In genomic region chr11:88949802-88950639, GRCm38 (mm10) we compare ENCODE assay signal across 23 mouse cellular contexts. TPM values are rescaled to one million over a fixed set of nuclear protein-coding genes. Genes with fewer than 3 reads are reported as not detected.
DNase-seq lines count a peak whose midpoint lies in the region; ATAC-seq and TF ChIP-seq lines count a peak whose summit lies in the region.
"Had no signal": no experiment of that assay in that cellular context is flagged by ENCODE, and none has a peak within 500 bp of the region (broad histone marks: within the 10 kb centered on the region; RNA-seq: fewer than 3 reads in every experiment).

No protein-coding gene starts in this region.

- H3K9me3 ChIP-seq in liver, postnatal 0 days (ENCODE audit: low read length) = no peaks in the 10 kb centered on the region
- H3K9me3 ChIP-seq: embryonic facial prominence, embryonic 12.5 days; forebrain, embryonic 10.5 days had no signal

- H3K4me3 ChIP-seq in liver, postnatal 0 days (ENCODE audit: low read depth, low read length) = no peak overlapping the region
- H3K4me3 ChIP-seq: embryonic facial prominence, embryonic 12.5 days; forebrain, embryonic 10.5 days; heart, adult 2 months had no signal

- H3K9ac ChIP-seq in liver, postnatal 0 days (replicated peaks) = no peak overlapping the region
- H3K9ac ChIP-seq: embryonic facial prominence, embryonic 12.5 days had no signal

- peaks cover 13% of the 10 kb centered on the region for H3K36me3 ChIP-seq in liver, postnatal 0 days (replicated peaks; ENCODE audit: insufficient read depth, low read length)

- H3K4me2 ChIP-seq in liver, postnatal 0 days (ENCODE audit: low read depth, low read length) = peak overlapping the region; percentile 14; the same call in 1 of the 2 replicates
- H3K4me2 ChIP-seq: embryonic facial prominence, embryonic 12.5 days had no signal

- TF ChIP-seq EP300 in liver, postnatal 0 days (IDR thresholded peaks at IDR 0.05; ENCODE audit: low read depth) = no peak

- H3K4me1 ChIP-seq in liver, postnatal 0 days (ENCODE audit: insufficient read depth) = peaks cover 12% of the 10 kb centered on the region; the same call in 1 of the 2 replicates
- H3K4me1 ChIP-seq: embryonic facial prominence, embryonic 12.5 days had no signal

- no peak for ATAC-seq in liver, postnatal 0 days
- ATAC-seq: hindbrain, postnatal 0 days; midbrain, embryonic 16.5 days had no signal

- TF ChIP-seq CTCF in liver, postnatal 0 days (IDR thresholded peaks at IDR 0.05; ENCODE audit: low read depth) = no peak

- intact Hi-C loops in gastrocnemius, postnatal 36 days (cut with DNase I) = loop anchor here (5.0 kb wide), 2 partner anchors 93 to 103 kb away; no protein-coding TSS in a partner anchor

- H3K27ac ChIP-seq in liver, postnatal 0 days (ENCODE audit: low read depth) = peak overlapping the region; percentile 62
- H3K27ac ChIP-seq: embryonic facial prominence, embryonic 12.5 days; forebrain, embryonic 10.5 days; heart, adult 2 months; hindbrain, postnatal 0 days had no signal

- no peaks in the 10 kb centered on the region for H3K27me3 ChIP-seq in liver, postnatal 0 days (ENCODE audit: insufficient read depth, low read length)
- H3K27me3 ChIP-seq: embryonic facial prominence, embryonic 12.5 days had no signal

- peak; percentile 30 for DNase-seq in adrenal gland, adult 2 months
- no peak for DNase-seq in adrenal gland, postnatal 14 days
- peak; percentile 69 for DNase-seq in A20 (ENCODE audit: low read depth, low spot score)
- peak; percentile 47 for DNase-seq in ZHBTc4 (ENCODE audit: low read depth, low spot score)
- no peak for DNase-seq in liver, postnatal 0 days
- no peak for DNase-seq in adipocyte (ENCODE audit: low spot score)
- no peak for DNase-seq in gastrocnemius, postnatal 36 days
- no peak for DNase-seq in layer of hippocampus, adult 11-12 months (ENCODE audit: low spot score)
- DNase-seq: adrenal gland, adult 8-10 months; cerebellum, postnatal 14 days; heart, adult 2 months; lung, postnatal 10 days; right cerebral cortex, adult 18-20 months had no signal

- WGBS in liver, postnatal 0 days (ENCODE audit: insufficient replicate concordance) = 52% methylated on average over 8 of the region's 8 CpGs

RNA-seq across cellular contexts. Expression of gene Scpep1, which starts 5.2 kb away (rescaled TPM):
- 100 to 1,000 TPM; 168 to 250 TPM for total RNA-seq in adrenal gland, adult 2 months (2021)
- 25.2 and 37.0 TPM in 2 replicates for polyA plus RNA-seq in adrenal gland, adult 2 months (2012; rRNA removed)
- total RNA-seq in adrenal gland, postnatal 14 days (2021) = 129 and 141 TPM in 2 replicates
- polyA plus RNA-seq in liver, postnatal 0 days (2015; fragmentation: Nextera tagmentation; extraction: Ambion mirVana) = 35.3 and 38.9 TPM in 2 replicates
- 1 to 10 TPM; 8.4 to 9.0 TPM for total RNA-seq in gastrocnemius, postnatal 36 days (2021)

RNA-seq across cellular contexts. Expression of gene Elobl, which starts 16.7 kb away (rescaled TPM):
- total RNA-seq in adrenal gland, adult 2 months (2021) = not detected
- 0.17 TPM in 1 of 2 replicates, not detected in the other for polyA plus RNA-seq in adrenal gland, adult 2 months (2012; rRNA removed)
- total RNA-seq in adrenal gland, postnatal 14 days (2021) = not detected in 2 replicates
- polyA plus RNA-seq in liver, postnatal 0 days (2015; fragmentation: Nextera tagmentation; extraction: Ambion mirVana) = not detected in 2 replicates
- not detected for total RNA-seq in gastrocnemius, postnatal 36 days (2021)
- total RNA-seq: adrenal gland, adult 8-10 months; heart, adult 2 months; hindbrain, postnatal 0 days; layer of hippocampus, adult 8-10 months; liver, adult 2 months had no signal
- polyA plus RNA-seq: embryonic facial prominence, embryonic 12.5 days; forebrain, embryonic 10.5 days; heart, adult 2 months; heart, postnatal 0 days; hindbrain, postnatal 0 days; kidney, embryonic 14.5 days; midbrain, embryonic 16.5 days; stomach, embryonic 14.5 days; urinary bladder, adult 2 months had no signal

RNA-seq across cellular contexts. Expression of gene Coil, which starts 20.0 kb away (rescaled TPM):
- 1 to 10 TPM; 8.4 to 9.6 TPM for total RNA-seq in adrenal gland, adult 2 months (2021)
- polyA plus RNA-seq in adrenal gland, adult 2 months (2012; rRNA removed) = 4.2 and 4.8 TPM in 2 replicates
- total RNA-seq in adrenal gland, postnatal 14 days (2021) = 8.6 and 11.2 TPM in 2 replicates
- polyA plus RNA-seq in liver, postnatal 0 days (2015; fragmentation: Nextera tagmentation; extraction: Ambion mirVana) = 2.6 and 2.7 TPM in 2 replicates
- 1 to 10 TPM; 3.3 to 3.8 TPM for total RNA-seq in gastrocnemius, postnatal 36 days (2021)

RNA-seq across cellular contexts. Expression of gene Trim25, which starts 49.2 kb away (rescaled TPM):
- total RNA-seq in adrenal gland, adult 2 months (2021) = 100 to 1,000 TPM in 1 of 2 experiments, 10 to 100 TPM in 1; 87.4 to 180 TPM
- 181 and 270 TPM in 2 replicates for polyA plus RNA-seq in adrenal gland, adult 2 months (2012; rRNA removed)
- total RNA-seq in adrenal gland, postnatal 14 days (2021) = 102 and 115 TPM in 2 replicates
- polyA plus RNA-seq in liver, postnatal 0 days (2015; fragmentation: Nextera tagmentation; extraction: Ambion mirVana) = 20.4 and 20.6 TPM in 2 replicates
- total RNA-seq in gastrocnemius, postnatal 36 days (2021) = 1 to 10 TPM; 7.7 to 8.5 TPM

Comparison
In these comparisons a context has a peak if more than half of its experiments do, and no peak if none do; other contexts are left out.
1. DNase-seq: peak in adrenal gland, adult 2 months (single experiment), A20 (single experiment) and ZHBTc4 (single experiment); none in adrenal gland, postnatal 14 days (single experiment), liver, postnatal 0 days (single experiment), adipocyte (single experiment), gastrocnemius, postnatal 36 days (0 of 2) and layer of hippocampus, adult 11-12 months (single experiment).
2. RNA of gene Scpep1, which starts 5.2 kb away (total RNA-seq): 168 to 250 TPM in adrenal gland, adult 2 months and 129 to 141 TPM in adrenal gland, postnatal 14 days; 8.4 to 9.0 TPM in gastrocnemius, postnatal 36 days; every median in the first group is over 10 times any median in the second.